Mouse (Mus musculus): ENCODE data around the gene Rad51b. TPM values are rescaled to one million over a fixed set of nuclear protein-coding genes. Genes with fewer than 3 reads are reported as not detected.
"Not testable (repeated sequence)": the region's sequence is repeated elsewhere in the genome, so short reads cannot be mapped to it uniquely, and the experiment has no call there.

Rad51b gene
- 1 to 10 TPM; 2.0 TPM for total RNA-seq (2021)

- peak; percentile 85 to 88 for DNase-seq
- intact Hi-C loops (cut with DNase I) = no loop called here
Measured at GRCm38 (mm10) chr12:79297121-79297576, at the start of gene Rad51b. Rad51b (plus strand) TSS chr12:79297282.

GRCm38 (mm10) chr12:79248110-79248509 is 49.0 kb upstream of the Rad51b start:
- intact Hi-C loops (cut with DNase I) = no loop called here
- DNase-seq = no peak

- intact Hi-C loops (cut with DNase I) = no loop called here
- no peak for DNase-seq
Measured at GRCm38 (mm10) chr12:79253294-79254053, 43.6 kb upstream of the Rad51b start.

- DNase-seq = no peak
- intact Hi-C loops (cut with DNase I) = no loop called here
Measured at GRCm38 (mm10) chr12:79254975-79255374, 42.1 kb upstream of the Rad51b start.

GRCm38 (mm10) chr12:79260154-79260553 is 36.9 kb upstream of the Rad51b start:
- no peak for DNase-seq
- intact Hi-C loops (cut with DNase I) = no loop called here

GRCm38 (mm10) chr12:79261035-79261434 is 36.0 kb upstream of the Rad51b start:
- peak; percentile 32 to 49 for DNase-seq
- intact Hi-C loops (cut with DNase I) = loop anchor here (1.0 kb wide), 1 partner anchor 68 kb away; no protein-coding TSS in a partner anchor

- DNase-seq = no peak
Measured at GRCm38 (mm10) chr12:79272604-79273003, 24.5 kb upstream of the Rad51b start.

GRCm38 (mm10) chr12:79279513-79280115 is 17.5 kb upstream of the Rad51b start:
- intact Hi-C loops (cut with DNase I) = no loop called here
- DNase-seq = no peak

More at GRCm38 (mm10) chr12:79272604-79273003, 24.5 kb upstream of the Rad51b start:
- intact Hi-C loops (cut with DNase I) = no loop called here

- no peak for DNase-seq
- intact Hi-C loops (cut with DNase I) = no loop called here
Measured at GRCm38 (mm10) chr12:79282595-79282994, 14.5 kb upstream of the Rad51b start.

GRCm38 (mm10) chr12:79292874-79293273 is 4.2 kb upstream of the Rad51b start:
- no peak for DNase-seq
- intact Hi-C loops (cut with DNase I) = no loop called here

- intact Hi-C loops (cut with DNase I) = no loop called here
- peak; percentile 95 to 96 for DNase-seq
Measured at GRCm38 (mm10) chr12:79296126-79296816, 811 bp upstream of the Rad51b start, which contains the start of gene Zfyve26. Zfyve26 (minus strand) TSS chr12:79296304.

- no peak for DNase-seq
- intact Hi-C loops (cut with DNase I) = no loop called here
Measured at GRCm38 (mm10) chr12:79297884-79298636, 978 bp downstream of the Rad51b start.

- DNase-seq = peak; percentile 56 to 61
- intact Hi-C loops (cut with DNase I) = no loop called here
Measured at GRCm38 (mm10) chr12:79301802-79302201, 4.7 kb downstream of the Rad51b start.

GRCm38 (mm10) chr12:79305131-79305530 is 8.0 kb downstream of the Rad51b start:
- intact Hi-C loops (cut with DNase I) = no loop called here
- no peak for DNase-seq

- no peak for DNase-seq
- intact Hi-C loops (cut with DNase I) = no loop called here
Measured at GRCm38 (mm10) chr12:79306013-79306412, 8.9 kb downstream of the Rad51b start.

- no peak for DNase-seq
- intact Hi-C loops (cut with DNase I) = no loop called here
Measured at GRCm38 (mm10) chr12:79313721-79314120, 16.6 kb downstream of the Rad51b start.

- DNase-seq = no peak
- intact Hi-C loops (cut with DNase I) = no loop called here
Measured at GRCm38 (mm10) chr12:79317339-79317738, 20.3 kb downstream of the Rad51b start.

- intact Hi-C loops (cut with DNase I) = no loop called here
Measured at GRCm38 (mm10) chr12:79320895-79321294, 23.8 kb downstream of the Rad51b start.

GRCm38 (mm10) chr12:79322539-79322938 is 25.5 kb downstream of the Rad51b start:
- DNase-seq = peak in 1 of 2 experiments; percentile 26
- intact Hi-C loops (cut with DNase I) = not testable (repeated sequence)

More at GRCm38 (mm10) chr12:79320895-79321294, 23.8 kb downstream of the Rad51b start:
- no peak for DNase-seq

- no peak for DNase-seq
- intact Hi-C loops (cut with DNase I) = no loop called here
Measured at GRCm38 (mm10) chr12:79326236-79326635, 29.2 kb downstream of the Rad51b start.

- DNase-seq = no peak
- intact Hi-C loops (cut with DNase I) = no loop called here
Measured at GRCm38 (mm10) chr12:79326745-79327144, 29.7 kb downstream of the Rad51b start.
